In the genomic region with DNA sequence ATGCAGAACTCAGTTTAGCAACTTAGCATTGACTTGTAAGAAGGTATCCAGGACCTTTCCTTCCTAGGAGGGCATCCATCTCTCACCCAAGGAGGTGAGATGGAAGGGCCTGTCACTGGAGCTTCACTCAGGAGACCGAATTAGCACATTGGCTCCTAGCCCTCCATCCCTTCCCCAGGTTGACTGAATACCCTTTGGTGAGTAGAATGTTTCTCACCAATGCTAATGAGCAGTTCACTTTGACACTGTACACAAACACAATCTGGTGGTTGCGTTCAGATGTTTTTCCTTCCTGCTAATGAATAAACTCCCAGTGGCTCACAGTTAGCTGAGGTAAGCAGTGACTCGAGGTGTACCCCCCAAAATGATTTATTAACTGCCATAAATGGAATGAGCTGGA, we compare ENCODE assay signal across 24 mouse cellular contexts.
DNase-seq lines count a peak whose midpoint lies in the region; ATAC-seq and TF ChIP-seq lines count a peak whose summit lies in the region.
"Had no signal": no experiment of that assay in that cellular context is flagged by ENCODE, and none has a peak within 500 bp of the region (broad histone marks: within the 10 kb centered on the region; RNA-seq: fewer than 3 reads in every experiment).

No protein-coding gene starts in this region.

- TF ChIP-seq POLR2A in brain, embryonic 14.5 days (IDR thresholded peaks at IDR 0.05; ENCODE audit: borderline replicate concordance, extremely low read depth, insufficient read depth, insufficient read length, poor library complexity, severe bottlenecking): no peak
- TF ChIP-seq POLR2A in kidney, adult 2 months (IDR thresholded peaks at IDR 0.05; ENCODE audit: low read depth, low read length): no peak

- DNase-seq in forebrain, postnatal 0 days: no peak
- no peak for DNase-seq in forebrain, embryonic 11.5 days (ENCODE audit: low spot score)
- DNase-seq in brain, embryonic 14.5 days (ENCODE audit: low read depth): peak; percentile 76
- no peak for DNase-seq in kidney, adult 2 months
- DNase-seq: adrenal gland, postnatal 14 days; B cell, adult 2 months; cerebellum, adult 11-12 months; cerebellum, adult 8-10 months; cerebellum, postnatal 10 days; cerebellum, postnatal 36 days; gastrocnemius, adult 2 months; gastrocnemius, postnatal 14 days; heart, adult 11 months; kidney, adult 8-10 months had no signal

- peaks cover 56% of the 10 kb centered on the region for H3K4me1 ChIP-seq in forebrain, embryonic 13.5 days
- H3K4me1 ChIP-seq in forebrain, postnatal 0 days (ENCODE audit: insufficient read depth): peaks cover 19% of the 10 kb centered on the region
- H3K4me1 ChIP-seq in forebrain, embryonic 16.5 days (replicated peaks; ENCODE audit: control insufficient read depth, insufficient read depth, low read length): peaks cover 39% of the 10 kb centered on the region
- H3K4me1 ChIP-seq in forebrain, embryonic 11.5 days (replicated peaks; ENCODE audit: control insufficient read depth, insufficient read depth, low read length): peaks cover 3% of the 10 kb centered on the region
- peaks cover 59% of the 10 kb centered on the region for H3K4me1 ChIP-seq in embryonic facial prominence, embryonic 13.5 days
- no peaks in the 10 kb centered on the region for H3K4me1 ChIP-seq in kidney, adult 2 months (ENCODE audit: control insufficient read depth, insufficient read depth, low read length)

- no peak overlapping the region for H3K4me2 ChIP-seq in forebrain, embryonic 13.5 days
- H3K4me2 ChIP-seq in forebrain, postnatal 0 days (ENCODE audit: low read depth): no peak overlapping the region
- no peak overlapping the region for H3K4me2 ChIP-seq in forebrain, embryonic 16.5 days (ENCODE audit: low read length)
- H3K4me2 ChIP-seq in forebrain, embryonic 11.5 days (ENCODE audit: low read depth, low read length, severe bottlenecking): no peak overlapping the region
- no peak overlapping the region for H3K4me2 ChIP-seq in embryonic facial prominence, embryonic 13.5 days
- H3K4me2 ChIP-seq: heart, embryonic 11.5 days; hindbrain, embryonic 12.5 days; hindbrain, embryonic 15.5 days had no signal

- 46% methylated on average over 3 of the region's 3 CpGs for WGBS in forebrain, embryonic 13.5 days
- 33% methylated on average over 3 of the region's 3 CpGs for whole genome bisulfite sequencing in forebrain, postnatal 0 days
- WGBS in forebrain, embryonic 16.5 days: 26% methylated on average over 3 of the region's 3 CpGs
- WGBS in forebrain, embryonic 11.5 days: 79% methylated on average over 3 of the region's 3 CpGs
- WGBS in embryonic facial prominence, embryonic 13.5 days: 76% methylated on average over 3 of the region's 3 CpGs
- 53% methylated on average over 3 of the region's 3 CpGs for WGBS in kidney, adult 2 months

- 0 out of 2 replicates have a peak, but pooled peaks have one; percentile 30 for ATAC-seq in forebrain, embryonic 13.5 days
- ATAC-seq in forebrain, postnatal 0 days: no peak
- 0 out of 2 replicates have a peak, but pooled peaks have one; percentile 35 for ATAC-seq in forebrain, embryonic 16.5 days
- no peak for ATAC-seq in forebrain, embryonic 11.5 days (replicated peaks; ENCODE audit: low FRiP score)
- ATAC-seq in embryonic facial prominence, embryonic 13.5 days (ENCODE audit: insufficient number of reproducible peaks, insufficient read depth, low FRiP score, low TSS enrichment, low read depth): no peak
- ATAC-seq: intestine, postnatal 0 days; Patski had no signal

- no peak overlapping the region for H3K9ac ChIP-seq in forebrain, embryonic 13.5 days
- H3K9ac ChIP-seq in forebrain, postnatal 0 days: no peak overlapping the region
- H3K9ac ChIP-seq in forebrain, embryonic 16.5 days (replicated peaks; ENCODE audit: low read depth, low read length): no peak overlapping the region
- no peak overlapping the region for H3K9ac ChIP-seq in forebrain, embryonic 11.5 days (ENCODE audit: low read length)
- no peak overlapping the region for H3K9ac ChIP-seq in embryonic facial prominence, embryonic 13.5 days
- H3K9ac ChIP-seq: hindbrain, embryonic 12.5 days; hindbrain, embryonic 15.5 days had no signal

- no peaks in the 10 kb centered on the region for H3K9me3 ChIP-seq in forebrain, embryonic 13.5 days (replicated peaks)
- H3K9me3 ChIP-seq in forebrain, postnatal 0 days (ENCODE audit: low read length): no peaks in the 10 kb centered on the region
- H3K9me3 ChIP-seq in forebrain, embryonic 16.5 days (ENCODE audit: control insufficient read depth, low read length): no peaks in the 10 kb centered on the region
- no peaks in the 10 kb centered on the region for H3K9me3 ChIP-seq in forebrain, embryonic 11.5 days (ENCODE audit: control insufficient read depth, low read length)
- H3K9me3 ChIP-seq in embryonic facial prominence, embryonic 13.5 days: no peaks in the 10 kb centered on the region
- H3K9me3 ChIP-seq: hindbrain, embryonic 12.5 days; hindbrain, embryonic 15.5 days had no signal

- no peak overlapping the region for H3K4me3 ChIP-seq in forebrain, embryonic 13.5 days
- H3K4me3 ChIP-seq in forebrain, postnatal 0 days (ENCODE audit: low read depth, low read length): no peak overlapping the region
- no peak overlapping the region for H3K4me3 ChIP-seq in forebrain, embryonic 16.5 days (replicated peaks; ENCODE audit: low read length)
- no peak overlapping the region for H3K4me3 ChIP-seq in forebrain, embryonic 11.5 days (ENCODE audit: low read depth, low read length)
- no peak overlapping the region for H3K4me3 ChIP-seq in embryonic facial prominence, embryonic 13.5 days
- no peak overlapping the region for H3K4me3 ChIP-seq in kidney, adult 2 months (ENCODE audit: insufficient read depth, low read depth, low read length)
- H3K4me3 ChIP-seq: gastrocnemius, adult 2 months; hindbrain, embryonic 12.5 days; hindbrain, embryonic 15.5 days had no signal

- H3K36me3 ChIP-seq in forebrain, embryonic 13.5 days (ENCODE audit: poor library complexity, severe bottlenecking): no peaks in the 10 kb centered on the region
- no peaks in the 10 kb centered on the region for H3K36me3 ChIP-seq in forebrain, postnatal 0 days (ENCODE audit: insufficient read depth)
- H3K36me3 ChIP-seq in forebrain, embryonic 16.5 days (ENCODE audit: control insufficient read depth, insufficient read depth): no peaks in the 10 kb centered on the region
- H3K36me3 ChIP-seq in forebrain, embryonic 11.5 days (ENCODE audit: control insufficient read depth, insufficient read depth, low read length): no peaks in the 10 kb centered on the region
- H3K36me3 ChIP-seq in embryonic facial prominence, embryonic 13.5 days: no peaks in the 10 kb centered on the region
- no peaks in the 10 kb centered on the region for H3K36me3 ChIP-seq in kidney, adult 2 months (ENCODE audit: control insufficient read depth, insufficient read depth, low read length)
- H3K36me3 ChIP-seq: G1E; hindbrain, embryonic 12.5 days; hindbrain, embryonic 15.5 days had no signal

- no peak overlapping the region for H3K27ac ChIP-seq in forebrain, embryonic 13.5 days
- no peak overlapping the region for H3K27ac ChIP-seq in forebrain, postnatal 0 days (ENCODE audit: low read depth, low read length)
- no peak overlapping the region for H3K27ac ChIP-seq in forebrain, embryonic 16.5 days (ENCODE audit: low read length)
- H3K27ac ChIP-seq in forebrain, embryonic 11.5 days (ENCODE audit: low read depth, low read length): no peak overlapping the region
- peak overlapping the region; percentile 44; the same call in 1 of the 2 replicates for H3K27ac ChIP-seq in embryonic facial prominence, embryonic 13.5 days
- H3K27ac ChIP-seq in kidney, adult 2 months (ENCODE audit: insufficient read depth, low read depth, low read length): no peak overlapping the region
- H3K27ac ChIP-seq: hindbrain, embryonic 12.5 days; hindbrain, embryonic 15.5 days had no signal

- H3K27me3 ChIP-seq in forebrain, embryonic 13.5 days: no peaks in the 10 kb centered on the region
- no peaks in the 10 kb centered on the region for H3K27me3 ChIP-seq in forebrain, postnatal 0 days (ENCODE audit: insufficient read depth, low read length)
- H3K27me3 ChIP-seq in forebrain, embryonic 16.5 days (replicated peaks; ENCODE audit: control insufficient read depth, insufficient read depth, low read length): no peaks in the 10 kb centered on the region
- H3K27me3 ChIP-seq in forebrain, embryonic 11.5 days (ENCODE audit: control insufficient read depth, insufficient read depth, low read length): no peaks in the 10 kb centered on the region
- no peaks in the 10 kb centered on the region for H3K27me3 ChIP-seq in embryonic facial prominence, embryonic 13.5 days
- H3K27me3 ChIP-seq in kidney, adult 2 months (replicated peaks; ENCODE audit: control insufficient read depth, insufficient read depth, low read length): no peaks in the 10 kb centered on the region
- H3K27me3 ChIP-seq: CH12.LX; hindbrain, embryonic 12.5 days; hindbrain, embryonic 15.5 days; Patski had no signal

- TF ChIP-seq CTCF in forebrain, postnatal 0 days (IDR thresholded peaks at IDR 0.05; ENCODE audit: low read depth): no peak
- TF ChIP-seq CTCF in brain, embryonic 14.5 days (IDR thresholded peaks at IDR 0.05; ENCODE audit: borderline replicate concordance, extremely low read depth, insufficient read depth, insufficient read length): no peak
- TF ChIP-seq CTCF in kidney, adult 2 months (conservative IDR thresholded peaks at IDR 0.05; ENCODE audit: insufficient read depth, insufficient read length, low read depth, low read length): no peak

Comparison
In these comparisons a context has a peak if more than half of its experiments do, and no peak if none do; other contexts are left out.
1. ATAC-seq: peak in forebrain, embryonic 13.5 days (single experiment) and forebrain, embryonic 16.5 days (single experiment); none in forebrain, postnatal 0 days (single experiment), forebrain, embryonic 11.5 days (single experiment) and embryonic facial prominence, embryonic 13.5 days (single experiment).